Mouse (Mus musculus) heart, embryonic 15.5 days (tissue): ENCODE measurements around the gene Klhl8. TPM values are rescaled to one million over a fixed set of nuclear protein-coding genes. Genes with fewer than 3 reads are reported as not detected.
A peak's percentile ranks its signal among the peaks of the same experiment; 100 is the strongest.

ENCODE experiments used
- ATAC-seq: fragments of 200-750 bp; cut with Nextera tagmentation; replicated peaks from 2 replicates; pipeline ENCODE4 v1.8.0; 2017; ENCODE audit warnings: low read depth, moderate TSS enrichment; ENCODE audit not compliant: insufficient number of reproducible peaks, insufficient read depth, low FRiP score
- H3K27ac ChIP-seq: fragments of 300-500 bp; sonication (generic); 2 replicates; pipeline ENCODE4 v1.5.1; 2015; ENCODE audit warnings: mild to moderate bottlenecking, inconsistent platforms
- H3K27me3 ChIP-seq: fragments of 300-500 bp; sonication (generic); 2 replicates; pipeline ENCODE4 v1.6.1; 2015; ENCODE audit warnings: inconsistent platforms
- H3K36me3 ChIP-seq: fragments of 300-500 bp; sonication (generic); 2 replicates; pipeline ENCODE4 v1.6.1; 2015; ENCODE audit warnings: mild to moderate bottlenecking, inconsistent platforms
- H3K4me1 ChIP-seq: fragments of 300-500 bp; sonication (generic); replicated peaks from 2 replicates; pipeline ENCODE4 v1.6.1; 2015; ENCODE audit warnings: inconsistent platforms
- H3K4me2 ChIP-seq: fragments of 300-500 bp; sonication (generic); 2 replicates; pipeline ENCODE4 v1.6.1; 2015; ENCODE audit warnings: inconsistent platforms, mild to moderate bottlenecking, moderate library complexity
- H3K4me3 ChIP-seq: fragments of 300-500 bp; sonication (generic); 2 replicates; pipeline ENCODE4 v1.5.1; 2015; ENCODE audit warnings: mild to moderate bottlenecking, inconsistent platforms
- H3K9ac ChIP-seq: fragments of 300-500 bp; sonication (generic); 2 replicates; pipeline ENCODE4 v1.6.1; 2015; ENCODE audit warnings: mild to moderate bottlenecking, inconsistent platforms
- H3K9me3 ChIP-seq: fragments of 300-500 bp; sonication (generic); replicated peaks from 2 replicates; pipeline ENCODE4 v1.6.1; 2016; ENCODE audit warnings: inconsistent platforms
- WGBS: fragments of 180-500 bp; shearing (Covaris S2); methylation state at CpG from one replicate; pipeline ENCODE4 v1.1.7; 2015; ENCODE audit warnings: mixed read lengths; 5-methylcytosine and 5-hydroxymethylcytosine counted together
- polyA plus RNA-seq: library from polyadenylated mRNA; unstranded; fragments of >200 nt; fragmentation: Nextera tagmentation; extraction: Ambion mirVana; gene quantifications from 2 replicates; pipeline ENCODE4 v1.2.1, GENCODE M21; 2015

Gene Klhl8
- polyA plus RNA-seq, 1 experiment from 2014 or later = 11.4 TPM

- 0 out of 2 replicates have a peak overlapping the region, but pooled peaks have one; percentile 54 for H3K9ac ChIP-seq
- no peaks in the 10 kb centered on the region for H3K36me3 ChIP-seq
- WGBS = 63% methylated on average over 7 of the region's 7 CpGs
- no peak for ATAC-seq
- peaks cover 4% of the 10 kb centered on the region; the same call in 1 of the 2 replicates for H3K4me1 ChIP-seq
- no peaks in the 10 kb centered on the region for H3K27me3 ChIP-seq
- H3K4me2 ChIP-seq = peak overlapping the region; percentile 68
- H3K9me3 ChIP-seq = no peaks in the 10 kb centered on the region
- no peak overlapping the region for H3K4me3 ChIP-seq
- peak overlapping the region; percentile 55; the same call in 1 of the 2 replicates for H3K27ac ChIP-seq
Measured at GRCm38 (mm10) chr5:103928196-103928550, 17.1 kb upstream of the Klhl8 start.

- Histone ChIP-seq H3K27me3 (no peaks in the 10 kb centered on the region), H3K9ac (peak overlapping the region; percentile 54), H3K4me1 (peaks cover 4% of the 10 kb centered on the region; the same call in 1 of the 2 replicates), H3K4me2 (peak overlapping the region; percentile 68), H3K9me3 (no peaks in the 10 kb centered on the region), H3K36me3 (no peaks in the 10 kb centered on the region), H3K27ac (peak overlapping the region; percentile 55), H3K4me3 (peak overlapping the region; percentile 41)
- peak; percentile 56 for ATAC-seq
- 17% methylated on average over 27 of the region's 27 CpGs for WGBS
Measured at GRCm38 (mm10) chr5:103927429-103928195, 16.6 kb upstream of the Klhl8 start.

GRCm38 (mm10) chr5:103926398-103926797 lies 15.3 kb upstream of the Klhl8 start:
- no peak for ATAC-seq
- Histone ChIP-seq H3K4me2 (no peak overlapping the region), H3K9ac (no peak overlapping the region), H3K4me3 (no peak overlapping the region), H3K36me3 (no peaks in the 10 kb centered on the region), H3K27ac (no peak overlapping the region), H3K4me1 (peaks cover 4% of the 10 kb centered on the region; the same call in 1 of the 2 replicates), H3K27me3 (no peaks in the 10 kb centered on the region), H3K9me3 (no peaks in the 10 kb centered on the region)
- WGBS = 68% methylated on average over 12 of the region's 12 CpGs

GRCm38 (mm10) chr5:103923755-103924154 lies 12.7 kb upstream of the Klhl8 start:
- Histone ChIP-seq H3K4me1 (peaks cover 4% of the 10 kb centered on the region; the same call in 1 of the 2 replicates), H3K4me3 (no peak overlapping the region), H3K27ac (no peak overlapping the region), H3K36me3 (no peaks in the 10 kb centered on the region), H3K9ac (no peak overlapping the region), H3K27me3 (no peaks in the 10 kb centered on the region), H3K9me3 (no peaks in the 10 kb centered on the region), H3K4me2 (no peak overlapping the region)
- WGBS = 58% methylated on average over 2 of the region's 2 CpGs
- ATAC-seq = no peak

GRCm38 (mm10) chr5:103923101-103923500 lies 12.0 kb upstream of the Klhl8 start:
- H3K9me3 ChIP-seq = no peaks in the 10 kb centered on the region
- no peak overlapping the region for H3K4me3 ChIP-seq
- peaks cover 4% of the 10 kb centered on the region; the same call in 1 of the 2 replicates for H3K4me1 ChIP-seq
- no peak for ATAC-seq
- H3K27ac ChIP-seq = no peak overlapping the region
- H3K36me3 ChIP-seq = no peaks in the 10 kb centered on the region
- H3K9ac ChIP-seq = no peak overlapping the region
- WGBS = 72% methylated on average over 6 of the region's 6 CpGs
- no peaks in the 10 kb centered on the region for H3K27me3 ChIP-seq
- H3K4me2 ChIP-seq = no peak overlapping the region

- no peak for ATAC-seq
- 65% methylated on average over 5 of the region's 5 CpGs for WGBS
- H3K27me3 ChIP-seq = no peaks in the 10 kb centered on the region
- H3K4me3 ChIP-seq = no peak overlapping the region
- no peaks in the 10 kb centered on the region for H3K9me3 ChIP-seq
- H3K27ac ChIP-seq = no peak overlapping the region
- H3K9ac ChIP-seq = no peak overlapping the region
- H3K36me3 ChIP-seq = no peaks in the 10 kb centered on the region
- H3K4me2 ChIP-seq = no peak overlapping the region
- H3K4me1 ChIP-seq = no peaks in the 10 kb centered on the region
Measured at GRCm38 (mm10) chr5:103922436-103922835, 11.4 kb upstream of the Klhl8 start.

- Histone ChIP-seq H3K27me3 (no peaks in the 10 kb centered on the region), H3K36me3 (no peaks in the 10 kb centered on the region), H3K4me2 (no peak overlapping the region), H3K9me3 (no peaks in the 10 kb centered on the region), H3K4me3 (no peak overlapping the region), H3K4me1 (no peaks in the 10 kb centered on the region), H3K27ac (no peak overlapping the region), H3K9ac (no peak overlapping the region)
- ATAC-seq = no peak
- WGBS = 61% methylated on average over 4 of the region's 4 CpGs
Measured at GRCm38 (mm10) chr5:103919497-103919896, 8.4 kb upstream of the Klhl8 start.

GRCm38 (mm10) chr5:103918233-103918632 lies 7.2 kb upstream of the Klhl8 start:
- WGBS = 76% methylated on average over 3 of the region's 3 CpGs
- no peaks in the 10 kb centered on the region for H3K36me3 ChIP-seq
- no peak overlapping the region for H3K9ac ChIP-seq
- no peak overlapping the region for H3K4me2 ChIP-seq
- no peak overlapping the region for H3K27ac ChIP-seq
- no peak for ATAC-seq
- no peaks in the 10 kb centered on the region for H3K4me1 ChIP-seq
- H3K4me3 ChIP-seq = no peak overlapping the region
- H3K27me3 ChIP-seq = no peaks in the 10 kb centered on the region
- H3K9me3 ChIP-seq = no peaks in the 10 kb centered on the region

GRCm38 (mm10) chr5:103917357-103917895 lies 6.4 kb upstream of the Klhl8 start:
- Histone ChIP-seq H3K4me2 (no peak overlapping the region), H3K9me3 (no peaks in the 10 kb centered on the region), H3K4me3 (no peak overlapping the region), H3K27ac (no peak overlapping the region), H3K27me3 (peaks cover 6% of the 10 kb centered on the region; the same call in 1 of the 2 replicates), H3K9ac (no peak overlapping the region), H3K4me1 (no peaks in the 10 kb centered on the region), H3K36me3 (no peaks in the 10 kb centered on the region)
- no peak for ATAC-seq
- WGBS = 65% methylated on average over 8 of the region's 8 CpGs

GRCm38 (mm10) chr5:103916595-103917356 lies 5.7 kb upstream of the Klhl8 start:
- Histone ChIP-seq H3K4me1 (no peaks in the 10 kb centered on the region), H3K27ac (no peak overlapping the region), H3K9ac (no peak overlapping the region), H3K4me2 (no peak overlapping the region), H3K36me3 (no peaks in the 10 kb centered on the region), H3K9me3 (no peaks in the 10 kb centered on the region), H3K27me3 (peaks cover 7% of the 10 kb centered on the region; the same call in 1 of the 2 replicates), H3K4me3 (no peak overlapping the region)
- ATAC-seq = no peak
- WGBS = 62% methylated on average over 12 of the region's 12 CpGs
